Mouse (Mus musculus): ENCODE results near the gene Magi1.

- no peak for TF ChIP-seq CTCF (IDR thresholded peaks at IDR 0.05; ENCODE audit: borderline replicate concordance, extremely low read depth, insufficient read depth, insufficient read length)
- TF ChIP-seq POLR2A (IDR thresholded peaks at IDR 0.05; ENCODE audit: borderline replicate concordance, extremely low read depth, insufficient read depth, insufficient read length, poor library complexity, severe bottlenecking), result no peak
These were observed 120.3 kb downstream of the Magi1 start for GRCm38 (mm10) chr6:94163325-94163995.

Measured in brain, embryonic 14.5 days (tissue).